Mouse (Mus musculus) retina, postnatal 7 days (tissue): ENCODE data around the gene Arl14ep.

Source experiments
- DNase-seq: peaks from one replicate; pipeline ENCODE4 v3.0.0-alpha.2; 2012; ENCODE audit warnings: low read depth, low spot score

The Arl14ep gene

DNA sequence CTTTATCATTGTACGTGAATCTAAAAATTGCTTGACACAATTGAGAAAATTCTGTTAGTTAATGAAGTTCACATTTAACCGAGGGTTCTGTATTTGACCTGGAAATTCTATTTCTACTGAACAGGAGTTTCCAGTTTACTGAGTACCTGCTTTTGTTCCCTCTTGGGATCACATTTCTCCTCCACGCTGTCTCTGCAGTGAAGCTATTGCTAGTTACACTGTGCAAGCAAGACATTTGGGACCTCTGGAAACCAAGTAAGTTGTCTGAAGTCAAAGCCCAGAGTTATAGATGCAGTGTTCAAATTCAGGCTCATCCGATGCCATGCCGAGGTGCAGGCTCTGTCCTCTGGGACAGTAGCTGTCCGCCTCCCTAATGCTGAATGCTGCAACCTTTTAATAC is 19.2 kb downstream of the Arl14ep start:
- DNase-seq = no peak

DNA sequence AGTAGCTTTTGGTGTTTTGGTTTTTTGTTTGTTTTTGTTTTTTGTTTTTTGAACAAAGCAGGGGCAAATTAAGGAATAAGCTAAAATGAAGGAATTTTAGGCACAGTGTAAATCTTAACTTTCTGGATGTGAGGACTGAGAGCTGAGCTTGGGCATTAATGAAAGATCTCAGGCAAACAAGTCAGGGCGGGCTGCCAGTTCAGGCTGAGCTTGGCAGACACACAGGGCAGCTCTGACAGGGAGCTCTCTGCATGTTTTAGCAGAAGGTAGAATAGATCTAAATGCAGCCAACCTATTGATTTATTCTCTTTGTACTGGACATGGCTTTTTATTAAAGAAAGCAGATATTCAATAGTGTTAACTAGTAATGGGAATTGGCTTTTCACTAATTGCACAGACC is 31.8 kb downstream of the Arl14ep start:
- no peak for DNase-seq

DNA sequence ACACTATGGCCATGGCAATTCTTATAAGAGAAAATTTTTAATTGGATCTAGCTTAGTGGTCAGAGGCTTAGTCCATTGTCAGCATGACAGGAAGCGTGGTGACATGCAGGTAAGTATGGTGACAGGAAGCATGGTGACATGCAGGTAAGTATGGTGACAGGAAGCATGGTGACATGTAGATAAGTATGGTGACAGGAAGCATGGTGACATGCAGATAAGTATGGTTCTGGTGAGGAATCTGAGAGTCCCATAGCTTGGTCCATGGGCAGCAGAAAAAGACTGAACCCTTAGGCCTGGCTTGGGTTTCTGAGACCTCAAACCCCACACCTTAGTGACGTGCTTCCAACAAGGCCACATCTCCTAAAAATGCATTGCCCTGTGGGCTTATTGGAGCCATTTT is 38.5 kb downstream of the Arl14ep start:
- no peak for DNase-seq

DNA sequence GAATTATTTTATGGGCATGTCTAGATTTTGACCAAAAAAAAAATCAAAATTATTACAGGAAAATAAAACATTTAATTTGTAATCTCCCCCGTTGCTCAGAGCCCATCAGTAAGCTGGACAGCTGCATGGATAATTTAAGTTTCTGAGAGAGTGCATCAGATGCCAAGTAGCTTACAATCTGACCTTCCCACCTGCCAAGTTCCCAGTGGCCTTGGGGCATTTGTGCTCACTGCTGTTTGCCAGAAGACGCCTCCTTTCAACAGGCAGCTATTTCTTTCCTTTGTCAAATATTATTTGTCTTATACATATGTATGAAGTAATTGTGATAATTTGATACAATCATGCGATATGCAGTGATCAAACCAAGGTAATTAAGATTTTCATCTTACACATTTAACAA is 44.3 kb downstream of the Arl14ep start:
- DNase-seq = no peak
